Mouse (Mus musculus) cortical plate, adult 2 months (tissue): ENCODE measurements around the gene Jph2.

ENCODE experiments used
- CTCF ChIP-seq: fragments of 200-500 bp; IDR thresholded peaks from 2 replicates; pipeline ENCODE4 v1.5.1; 2011; ENCODE audit warnings: mild to moderate bottlenecking, control low read depth, low read length; ENCODE audit not compliant: insufficient read depth; ENCODE audit errors: extremely low read depth
- POLR2A ChIP-seq: fragments of 200-500 bp; IDR thresholded peaks from 2 replicates; pipeline ENCODE4 v1.6.1; 2011; ENCODE audit warnings: mild to moderate bottlenecking, low read length, control low read depth; ENCODE audit not compliant: insufficient read depth; ENCODE audit errors: extremely low read depth

GRCm38 (mm10) chr2:163404037-163404815 lies 6.4 kb upstream of the Jph2 start:
- no peak for TF ChIP-seq POLR2A
- TF ChIP-seq CTCF: no peak
